Mouse (Mus musculus) heart, embryonic 11.5 days (tissue): ENCODE measurements around the gene Memo1. TPM values are rescaled to one million over a fixed set of nuclear protein-coding genes. Genes with fewer than 3 reads are reported as not detected.
"Not testable (repeated sequence)": the region's sequence is repeated elsewhere in the genome, so short reads cannot be mapped to it uniquely, and the experiment has no call there.

ENCODE experiments used
- ATAC-seq: fragments of 200-750 bp; cut with Nextera tagmentation; replicated peaks from 2 replicates; pipeline ENCODE4 v1.8.0; 2017; ENCODE audit warnings: moderate library complexity; ENCODE audit not compliant: insufficient number of reproducible peaks, low FRiP score, low TSS enrichment
- H3K27ac ChIP-seq: fragments of 300-500 bp; sonication (generic); 2 replicates; pipeline ENCODE4 v1.5.1; 2014; ENCODE audit warnings: mild to moderate bottlenecking, low read depth, low read length
- H3K27me3 ChIP-seq: fragments of 300-500 bp; sonication (generic); 2 replicates; pipeline ENCODE4 v1.6.1; 2014; ENCODE audit warnings: mild to moderate bottlenecking, low read length, mixed read lengths; ENCODE audit not compliant: control insufficient read depth, insufficient read depth
- H3K36me3 ChIP-seq: fragments of 300-500 bp; sonication (generic); 2 replicates; pipeline ENCODE4 v1.6.1; 2014; ENCODE audit warnings: mild to moderate bottlenecking, low read length, moderate library complexity, mixed read lengths; ENCODE audit not compliant: control insufficient read depth, insufficient read depth
- H3K4me1 ChIP-seq: fragments of 300-500 bp; sonication (generic); 2 replicates; pipeline ENCODE4 v1.6.1; 2014; ENCODE audit warnings: low read length; ENCODE audit not compliant: control insufficient read depth, insufficient read depth
- H3K4me2 ChIP-seq: fragments of 300-500 bp; sonication (generic); 2 replicates; pipeline ENCODE4 v1.6.1; 2014; ENCODE audit warnings: mild to moderate bottlenecking, moderate library complexity
- H3K4me3 ChIP-seq: fragments of 300-500 bp; sonication (generic); 2 replicates; pipeline ENCODE4 v1.5.1; 2014; ENCODE audit warnings: low read depth, low read length
- H3K9ac ChIP-seq: fragments of 300-500 bp; sonication (generic); 2 replicates; pipeline ENCODE4 v1.6.1; 2014; ENCODE audit warnings: mild to moderate bottlenecking, low read depth, low read length, moderate library complexity
- H3K9me3 ChIP-seq: fragments of 300-500 bp; sonication (generic); replicated peaks from 2 replicates; pipeline ENCODE4 v1.6.1; 2016; ENCODE audit warnings: low read length; ENCODE audit not compliant: control insufficient read depth
- WGBS: fragments of 180-500 bp; shearing (Covaris S2); extraction: QIAGEN DNeasy Blood & Tissue Kit; methylation state at CpG from one replicate; pipeline ENCODE4 v1.1.7; 2014; ENCODE audit not compliant: insufficient replicate concordance; 5-methylcytosine and 5-hydroxymethylcytosine counted together
- polyA plus RNA-seq: library from polyadenylated mRNA; unstranded; fragments of >200 nt; fragmentation: Nextera tagmentation; extraction: Ambion mirVana; gene quantifications from 2 replicates; pipeline ENCODE4 v1.2.1, GENCODE M21; 2014

Gene Memo1
- polyA plus RNA-seq, 1 experiment from 2014 or later: 79.6 TPM

DNA sequence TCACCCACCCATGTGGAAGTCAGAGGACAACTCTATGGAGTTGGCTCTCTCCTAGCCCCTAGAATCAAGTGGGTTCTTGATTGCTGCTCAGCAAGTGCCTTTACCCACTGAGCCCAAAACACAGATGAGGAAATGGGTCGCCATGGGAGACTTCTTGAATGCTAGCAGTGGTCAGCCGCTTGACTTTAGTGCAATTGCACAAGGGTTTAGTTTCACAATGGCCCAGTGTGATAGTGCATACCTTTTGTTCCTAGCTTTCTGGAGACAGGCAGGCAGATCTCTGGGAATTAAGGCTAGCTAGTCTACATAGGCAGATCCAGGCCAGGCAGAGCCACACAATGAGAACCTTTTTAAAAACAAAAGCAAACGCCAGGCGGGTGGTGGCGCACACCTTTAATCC is 4.8 kb upstream of the Memo1 start:
- H3K27ac ChIP-seq: no peak overlapping the region
- no peak for ATAC-seq
- H3K9me3 ChIP-seq: no peaks in the 10 kb centered on the region
- peaks cover 8% of the 10 kb centered on the region for H3K36me3 ChIP-seq
- H3K4me2 ChIP-seq: no peak overlapping the region
- WGBS: 87% methylated on average over 5 of the region's 5 CpGs
- no peak overlapping the region for H3K9ac ChIP-seq
- H3K4me3 ChIP-seq: no peak overlapping the region
- no peaks in the 10 kb centered on the region for H3K27me3 ChIP-seq
- no peaks in the 10 kb centered on the region for H3K4me1 ChIP-seq

DNA sequence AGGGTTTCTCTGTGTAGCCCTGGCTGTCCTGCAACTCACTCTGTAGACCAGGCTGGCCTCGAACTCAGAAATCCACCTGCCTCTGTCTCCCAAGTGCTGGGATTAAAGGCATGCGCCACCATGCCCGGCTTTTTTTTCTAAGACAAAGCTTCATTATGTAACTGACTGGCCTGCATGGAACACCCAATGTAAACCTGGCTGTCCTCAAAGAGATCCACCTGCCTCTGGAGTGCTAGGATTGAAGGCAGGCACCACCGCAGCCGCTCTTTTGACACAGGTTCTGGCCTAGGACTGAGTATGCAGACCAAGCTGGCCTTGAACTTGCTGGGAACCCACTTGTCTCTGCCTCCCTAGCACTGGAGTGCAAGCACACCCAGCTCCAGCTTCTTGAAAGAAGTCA is 1.7 kb upstream of the Memo1 start:
- 90% methylated on average over 5 of the region's 5 CpGs for WGBS

DNA sequence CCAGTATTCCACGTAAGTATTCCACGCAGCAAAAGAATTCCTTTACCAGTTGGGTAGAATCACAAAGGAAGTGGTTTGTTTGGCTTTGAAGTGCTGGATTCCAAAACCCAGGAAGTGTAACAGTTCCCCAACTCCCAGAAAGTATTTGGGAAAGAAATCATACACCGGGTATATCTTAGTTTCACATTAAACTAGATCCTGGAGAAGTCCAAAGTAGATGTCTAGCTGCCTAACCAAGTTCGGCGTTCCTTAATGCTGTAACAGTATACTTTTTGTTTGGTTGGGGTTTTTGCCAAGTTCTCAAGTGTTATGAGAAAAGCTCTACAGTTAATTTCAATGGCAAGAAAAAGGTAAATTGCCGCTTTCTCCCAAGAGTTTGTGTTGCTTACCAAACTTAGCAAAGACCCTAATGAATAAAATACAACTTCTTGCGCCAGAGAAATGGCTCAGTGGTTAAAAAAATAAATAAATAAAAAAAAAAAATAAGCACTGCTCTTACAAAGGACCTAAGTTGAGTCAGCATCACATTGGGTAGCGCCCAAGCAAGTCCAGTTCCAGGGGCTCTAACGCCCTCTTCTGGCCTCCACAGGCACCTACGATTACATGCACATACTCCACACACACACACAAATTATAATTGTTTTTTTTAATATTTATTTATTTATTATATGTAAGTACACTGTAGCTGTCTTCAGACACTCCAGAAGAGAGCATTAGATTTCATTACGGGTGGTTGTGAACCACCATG is 929 bp upstream of the Memo1 start:
- H3K4me1 ChIP-seq: peaks cover 7% of the 10 kb centered on the region; the same call in 1 of the 2 replicates
- ATAC-seq: no peak
- peak overlapping the region; percentile 93 for H3K4me3 ChIP-seq
- no peaks in the 10 kb centered on the region for H3K27me3 ChIP-seq
- H3K36me3 ChIP-seq: peaks cover 8% of the 10 kb centered on the region
- H3K27ac ChIP-seq: peak overlapping the region; percentile 98
- WGBS: 44% methylated on average over 11 of the region's 11 CpGs
- H3K9me3 ChIP-seq: no peaks in the 10 kb centered on the region
- peak overlapping the region; percentile 93 for H3K9ac ChIP-seq
- H3K4me2 ChIP-seq: peak overlapping the region; percentile 84

More for the DNA sequence above, 1.7 kb upstream of the Memo1 start:
- H3K9me3 ChIP-seq, H3K27me3 ChIP-seq, H3K36me3 ChIP-seq, H3K27ac ChIP-seq, ATAC-seq, H3K4me3 ChIP-seq, H3K4me2 ChIP-seq, H3K4me1 ChIP-seq, H3K9ac ChIP-seq: not testable (repeated sequence)

DNA sequence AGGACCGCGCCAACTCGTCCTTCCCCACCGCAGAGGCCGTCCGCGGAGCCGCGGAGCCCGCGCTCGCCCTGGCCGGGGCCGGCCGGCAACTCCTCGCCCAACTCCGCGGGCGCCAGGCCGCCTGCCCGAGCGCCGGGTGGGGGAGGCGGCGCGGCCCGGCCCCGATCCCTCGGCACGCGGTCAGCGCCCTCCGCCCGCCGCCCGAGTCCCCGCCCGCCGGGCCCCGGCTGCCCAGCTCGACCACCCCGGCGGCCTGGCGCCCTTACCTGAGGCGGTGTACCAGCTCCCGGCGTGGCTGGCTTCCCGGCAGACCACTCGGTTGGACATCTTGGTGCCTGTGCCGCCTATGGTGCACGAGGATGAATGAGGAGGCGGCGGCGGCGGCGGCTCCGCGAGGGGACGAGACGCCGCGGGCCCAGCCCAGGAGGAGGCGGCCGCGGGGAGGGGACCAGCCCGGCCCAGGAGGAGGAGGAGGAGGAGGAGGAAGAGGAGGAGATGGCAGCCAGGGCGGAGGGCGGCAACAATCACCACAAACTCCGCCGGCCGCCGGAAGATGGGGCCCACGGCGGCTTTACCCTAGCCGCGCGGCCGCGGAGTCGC is 795 bp downstream of the Memo1 start:
- Histone ChIP-seq H3K9me3 (no peaks in the 10 kb centered on the region), H3K27me3 (no peaks in the 10 kb centered on the region), H3K27ac (peak overlapping the region; percentile 98), H3K4me3 (peak overlapping the region; percentile 93), H3K9ac (peak overlapping the region; percentile 93), H3K4me2 (peak overlapping the region; percentile 84), H3K4me1 (peaks cover 13% of the 10 kb centered on the region; the same call in 1 of the 2 replicates), H3K36me3 (peaks cover 5% of the 10 kb centered on the region)
- ATAC-seq: peak; percentile 90
- under 1% methylated on average over 71 of the region's 80 CpGs for WGBS

DNA sequence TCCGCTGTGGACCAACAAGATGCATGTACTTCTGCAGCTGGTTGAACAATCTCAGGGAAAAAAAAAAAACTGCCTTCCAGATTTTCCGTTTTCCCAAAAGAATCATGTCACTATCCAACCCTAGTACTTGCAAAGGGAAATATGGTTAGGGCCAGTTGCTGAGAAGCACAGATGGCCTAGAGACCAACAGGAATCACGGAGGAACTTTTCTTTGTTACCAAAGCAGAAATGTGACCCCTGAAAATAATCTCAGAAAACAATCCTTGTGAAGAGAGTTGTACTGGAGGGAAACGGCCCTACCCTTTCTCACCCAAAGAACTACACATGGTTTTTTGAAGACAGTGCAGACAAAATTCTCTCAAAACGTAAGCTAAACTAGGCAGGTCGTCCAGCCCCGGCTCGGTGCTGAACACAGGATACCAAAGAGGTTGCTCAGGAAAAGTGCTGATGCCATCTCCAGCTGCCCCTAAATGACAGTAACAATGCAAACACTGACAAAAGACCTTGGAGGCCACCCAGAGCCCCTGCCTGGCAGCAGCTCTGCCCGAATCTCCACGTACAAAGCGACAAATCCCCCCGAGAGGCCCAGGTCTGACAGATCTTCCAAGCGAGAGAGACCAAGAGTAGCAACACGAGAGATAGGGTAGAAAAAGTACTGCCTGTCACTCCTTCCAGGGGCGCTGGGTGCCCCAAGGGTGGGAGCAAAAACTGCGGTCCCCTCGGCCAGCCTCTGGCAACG is 1.5 kb downstream of the Memo1 start:
- Histone ChIP-seq H3K4me3 (peak overlapping the region; percentile 93), H3K36me3 (peaks cover 4% of the 10 kb centered on the region), H3K27ac (peak overlapping the region; percentile 98), H3K9ac (peak overlapping the region; percentile 93), H3K27me3 (no peaks in the 10 kb centered on the region), H3K4me2 (peak overlapping the region; percentile 84), H3K9me3 (no peaks in the 10 kb centered on the region), H3K4me1 (peaks cover 14% of the 10 kb centered on the region; the same call in 1 of the 2 replicates)
- ATAC-seq: no peak
- WGBS: 3% methylated on average over 18 of the region's 18 CpGs

DNA sequence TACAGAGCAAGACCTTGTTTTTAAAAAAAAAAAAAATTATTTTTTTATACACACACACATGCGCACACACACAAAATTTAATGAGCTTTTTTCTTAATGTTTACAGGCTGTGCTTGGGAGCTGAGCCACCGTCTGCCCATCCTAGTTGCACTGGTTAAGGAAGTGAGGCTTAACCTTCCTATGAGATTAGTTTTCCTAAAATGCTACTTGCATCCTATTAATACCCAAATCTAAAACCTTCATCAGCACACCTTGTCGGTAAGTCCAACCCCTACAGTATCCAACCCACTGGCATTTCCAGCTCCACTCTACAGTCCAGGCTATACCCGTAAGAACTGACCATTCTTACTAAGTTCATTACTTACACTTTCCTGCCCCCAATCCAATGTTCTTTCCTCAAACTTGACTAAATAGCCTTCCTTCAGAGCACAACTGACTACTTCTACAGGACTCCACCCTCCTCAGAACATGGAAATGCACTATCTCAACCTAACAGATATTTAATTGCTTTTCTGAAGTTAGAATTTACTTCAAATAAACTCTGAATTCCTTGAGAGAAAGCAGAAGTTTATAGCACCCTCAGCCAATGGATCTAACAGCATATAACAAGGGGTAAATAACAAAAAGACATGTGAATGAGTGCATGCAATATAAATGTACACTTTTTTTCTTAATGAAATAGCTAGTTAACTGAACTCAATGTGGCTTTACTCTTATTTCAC is 3.5 kb downstream of the Memo1 start:
- no peak overlapping the region for H3K9ac ChIP-seq
- H3K36me3 ChIP-seq: no peaks in the 10 kb centered on the region
- no peak overlapping the region for H3K27ac ChIP-seq
- ATAC-seq: no peak
- H3K4me2 ChIP-seq: no peak overlapping the region
- peaks cover 19% of the 10 kb centered on the region; the same call in 1 of the 2 replicates for H3K4me1 ChIP-seq
- H3K27me3 ChIP-seq: no peaks in the 10 kb centered on the region
- WGBS: 82% methylated on average over 4 of the region's 4 CpGs
- no peaks in the 10 kb centered on the region for H3K9me3 ChIP-seq
- no peak overlapping the region for H3K4me3 ChIP-seq

DNA sequence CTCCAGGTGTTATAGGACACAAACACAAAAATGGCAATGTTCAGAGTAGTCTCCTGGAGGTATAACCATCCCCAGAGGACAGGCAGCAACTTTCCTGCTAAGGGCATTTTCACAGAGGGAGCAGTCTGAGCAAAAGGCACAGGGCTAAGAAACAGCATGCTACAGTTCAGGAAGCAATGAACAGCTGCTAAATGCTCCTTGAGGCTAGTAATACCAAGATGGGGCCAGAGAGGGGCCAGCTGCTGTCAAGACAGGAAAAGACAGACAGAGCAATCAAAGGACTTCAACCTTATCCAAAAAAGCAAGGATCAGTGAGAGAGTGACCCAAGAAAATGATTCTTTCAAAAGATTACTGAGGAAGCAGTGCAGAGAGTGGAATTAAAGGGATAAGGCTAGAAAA is 4.5 kb downstream of the Memo1 start:
- H3K9me3 ChIP-seq: no peaks in the 10 kb centered on the region
- peaks cover 19% of the 10 kb centered on the region; the same call in 1 of the 2 replicates for H3K4me1 ChIP-seq
- no peak overlapping the region for H3K9ac ChIP-seq
- no peak overlapping the region for H3K4me3 ChIP-seq
- no peaks in the 10 kb centered on the region for H3K36me3 ChIP-seq
- H3K27me3 ChIP-seq: no peaks in the 10 kb centered on the region
- no peak overlapping the region for H3K27ac ChIP-seq
- ATAC-seq: no peak
- H3K4me2 ChIP-seq: no peak overlapping the region

DNA sequence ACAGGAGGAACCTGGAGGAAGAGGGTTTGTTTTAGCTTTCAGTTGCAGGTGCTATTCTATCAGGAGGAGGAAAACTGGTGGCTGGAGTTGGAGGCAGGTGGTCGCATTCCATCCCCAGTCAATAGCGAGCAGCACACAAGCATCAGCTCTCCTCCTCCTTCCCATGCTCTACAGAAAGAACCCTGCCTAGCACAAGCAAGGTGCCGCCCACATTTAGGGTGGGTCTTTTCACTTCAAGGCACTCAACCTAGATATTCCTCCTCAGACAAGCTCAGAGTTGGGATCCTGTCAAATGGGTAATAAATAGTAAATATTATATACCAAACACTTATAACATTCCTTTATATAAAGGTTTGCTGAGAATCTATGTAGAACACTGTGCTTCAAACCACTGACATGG is 5.1 kb downstream of the Memo1 start:
- no peaks in the 10 kb centered on the region for H3K36me3 ChIP-seq
- no peaks in the 10 kb centered on the region for H3K9me3 ChIP-seq
- H3K9ac ChIP-seq: no peak overlapping the region
- no peak overlapping the region for H3K4me3 ChIP-seq
- H3K27ac ChIP-seq: no peak overlapping the region
- no peak overlapping the region for H3K4me2 ChIP-seq
- H3K27me3 ChIP-seq: no peaks in the 10 kb centered on the region
- WGBS: 80% methylated on average over 3 of the region's 3 CpGs
- peaks cover 19% of the 10 kb centered on the region; the same call in 1 of the 2 replicates for H3K4me1 ChIP-seq
- ATAC-seq: no peak
